Mouse (Mus musculus): Measurements from ENCODE around the gene Fam227b.
A peak's percentile ranks its signal among the peaks of the same experiment; 100 is the strongest.

The Fam227b gene

DNA sequence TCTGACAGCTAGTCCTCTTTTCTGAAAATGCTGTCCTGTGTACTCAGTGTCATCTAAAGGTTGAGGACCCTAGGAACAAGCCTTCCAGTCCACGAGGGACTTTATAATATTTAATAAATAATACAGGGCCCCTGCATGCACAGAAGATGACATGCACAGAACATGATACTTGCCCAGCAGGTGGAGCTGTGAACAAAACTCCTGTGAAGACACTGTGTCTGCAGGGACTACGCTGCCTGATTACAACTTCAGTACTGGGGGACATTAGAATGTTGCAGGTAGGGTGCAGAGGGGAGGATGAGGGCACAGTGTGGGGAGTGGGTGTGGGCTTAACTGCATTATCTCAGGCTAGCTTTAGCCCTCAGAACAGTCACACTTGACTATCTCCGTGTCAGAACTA lies 145.7 kb downstream of the Fam227b start:
- DNase-seq (ENCODE audit: low spot score) = peak; percentile 48

- DNase-seq (ENCODE audit: low spot score) = no peak
Observed at GRCm38 (mm10) chr2:126002291-126002690, 149.5 kb downstream of the Fam227b start.

DNA sequence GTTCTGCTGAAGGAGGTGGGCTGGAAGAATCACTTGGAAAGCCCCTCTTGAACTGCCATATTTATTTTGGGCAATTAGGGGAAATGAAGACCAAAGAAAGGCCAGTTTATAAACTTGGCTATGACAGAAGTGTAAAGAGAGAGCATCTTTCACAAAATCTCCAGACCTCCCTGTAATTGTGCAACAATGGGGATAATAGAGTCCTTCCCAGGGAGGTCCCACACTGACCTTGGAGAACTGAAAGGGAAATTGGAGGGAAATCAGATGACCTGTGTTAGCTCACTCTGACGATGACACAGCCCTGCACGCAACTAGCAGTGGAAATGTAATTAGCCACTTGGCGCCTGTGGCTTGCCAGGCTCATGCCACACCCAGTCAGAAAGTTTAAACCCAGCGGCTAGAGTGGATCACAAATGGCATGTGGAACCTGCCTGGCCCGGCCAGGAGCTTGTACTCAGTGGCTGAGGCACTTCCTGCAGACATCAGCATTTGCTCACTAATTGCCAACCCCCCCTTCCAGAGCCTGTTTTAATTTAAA lies 175.9 kb downstream of the Fam227b start:
- no peak for DNase-seq (ENCODE audit: low spot score)

DNA sequence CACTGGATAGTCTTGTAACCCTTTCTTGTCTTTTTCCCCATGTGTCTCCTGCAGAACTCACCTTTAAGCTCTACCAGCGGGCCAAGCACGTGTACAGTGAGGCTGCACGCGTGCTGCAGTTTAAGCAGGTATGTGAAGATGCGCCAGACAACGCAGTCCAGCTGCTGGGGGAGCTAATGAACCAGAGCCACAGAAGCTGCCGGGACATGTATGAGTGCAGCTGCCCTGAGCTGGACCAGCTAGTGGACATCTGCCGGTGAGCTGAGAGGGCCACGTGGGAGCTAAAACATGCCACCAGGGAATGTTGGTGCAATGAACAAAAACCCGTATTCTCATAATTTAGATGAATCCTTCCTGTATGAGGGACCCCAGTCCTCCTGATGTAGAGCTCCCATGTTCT lies 176.6 kb downstream of the Fam227b start:
- DNase-seq (ENCODE audit: low spot score) = no peak

DNA sequence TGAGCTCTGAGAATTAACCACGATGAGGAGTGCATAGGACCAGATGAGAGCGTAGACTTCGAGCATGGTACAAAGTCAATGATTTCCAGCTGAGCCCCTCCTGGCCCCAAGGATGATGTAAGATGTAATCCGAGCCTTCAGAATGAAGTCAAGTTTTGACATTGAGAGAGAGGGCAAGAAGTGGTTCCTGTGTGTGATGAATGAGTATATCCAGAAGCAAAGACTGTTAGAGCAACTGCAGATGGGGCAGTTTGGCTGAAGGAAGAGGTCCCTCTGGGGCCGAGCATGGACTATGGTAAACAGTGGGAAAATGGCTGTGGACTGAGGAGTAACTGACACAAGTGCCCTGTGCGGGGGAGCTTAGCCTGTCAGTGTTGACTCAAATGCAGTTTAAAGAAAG lies 178.6 kb downstream of the Fam227b start:
- no peak for DNase-seq (ENCODE audit: low spot score)

GRCm38 (mm10) chr2:125968811-125969210 lies 183.0 kb downstream of the Fam227b start:
- DNase-seq (ENCODE audit: low spot score) = no peak

- DNase-seq (ENCODE audit: low spot score) = no peak
Observed at GRCm38 (mm10) chr2:125948195-125948594, 203.6 kb downstream of the Fam227b start.

DNA sequence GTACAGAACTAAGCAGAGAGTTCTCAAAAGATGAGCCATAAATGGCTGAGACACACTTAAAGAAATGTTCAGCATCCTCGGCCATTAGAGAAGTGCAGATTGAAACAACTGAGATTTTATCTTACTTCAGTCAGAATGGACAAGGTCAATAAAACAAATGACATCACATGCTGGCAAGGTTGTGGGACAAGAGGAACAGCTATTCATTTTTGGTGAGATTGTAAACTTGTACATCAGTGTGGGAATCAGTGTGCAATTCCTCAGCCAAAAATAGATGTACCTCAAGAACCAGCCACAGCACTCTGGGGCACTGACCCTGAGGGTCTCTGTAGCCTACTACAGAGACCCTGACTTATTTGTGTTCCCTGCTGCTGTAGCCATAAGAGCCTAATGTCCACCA lies 208.5 kb downstream of the Fam227b start:
- DNase-seq (ENCODE audit: low spot score) = no peak

GRCm38 (mm10) chr2:125941111-125941785 lies 210.6 kb downstream of the Fam227b start:
- DNase-seq (ENCODE audit: low spot score) = no peak

- no peak for DNase-seq (ENCODE audit: low spot score)
Observed at GRCm38 (mm10) chr2:125938993-125939642, 212.7 kb downstream of the Fam227b start.

DNA sequence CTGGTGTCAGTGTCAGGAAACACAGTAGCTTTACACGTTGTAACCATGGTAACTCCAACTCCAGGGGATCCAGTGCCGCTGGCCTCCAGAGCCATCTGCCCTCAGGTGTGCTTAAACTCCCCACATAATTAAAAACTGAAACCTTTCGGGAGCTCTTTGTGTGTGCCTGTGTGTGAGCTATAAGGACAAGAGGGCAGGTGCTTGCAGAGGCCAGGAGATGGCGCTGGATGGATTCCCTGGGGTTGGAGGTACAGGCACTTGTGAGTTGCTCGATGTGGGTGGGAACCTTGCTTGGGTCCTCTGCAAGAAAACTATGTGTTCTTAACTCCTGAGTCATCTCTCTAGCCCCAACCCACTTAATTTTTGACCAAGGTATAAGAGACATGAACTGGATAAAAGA lies 215.4 kb downstream of the Fam227b start:
- DNase-seq (ENCODE audit: low spot score) = no peak

DNA sequence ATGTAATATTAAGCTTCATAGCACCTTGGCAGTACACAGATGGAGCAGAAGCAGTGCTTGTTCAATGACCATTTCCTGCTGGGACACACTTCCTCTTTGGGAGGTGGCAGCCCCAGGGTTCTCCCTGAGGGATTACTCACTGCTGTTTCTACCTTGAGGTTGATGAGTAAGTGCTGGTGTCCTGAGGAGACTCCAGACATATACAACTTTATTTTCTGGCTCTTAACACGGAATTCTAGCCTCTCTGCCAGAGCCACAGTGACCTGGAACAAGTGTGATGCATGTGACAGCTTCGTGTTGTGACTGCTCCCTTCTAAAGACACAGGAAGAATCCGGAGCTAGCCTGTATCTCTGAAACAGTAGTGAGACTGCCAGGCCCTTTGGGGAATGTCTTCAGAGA lies 217.8 kb downstream of the Fam227b start:
- no peak for DNase-seq (ENCODE audit: low spot score)
